Mouse (Mus musculus) duodenum, adult 2 months (tissue): ENCODE measurements around the gene Olfr354. TPM values are rescaled to one million over a fixed set of nuclear protein-coding genes. Genes with fewer than 3 reads are reported as not detected.

ENCODE experiments used
- polyA plus RNA-seq: library from polyadenylated mRNA; depleted of rRNA; stranded (reverse); fragments of >200 nt; gene quantifications from 2 replicates; pipeline ENCODE4 v1.2.3, GENCODE M21; 2012; ENCODE audit warnings: low replicate concordance; rRNA removed

The Olfr354 gene
- polyA plus RNA-seq = not detected in 2 replicates

DNA sequence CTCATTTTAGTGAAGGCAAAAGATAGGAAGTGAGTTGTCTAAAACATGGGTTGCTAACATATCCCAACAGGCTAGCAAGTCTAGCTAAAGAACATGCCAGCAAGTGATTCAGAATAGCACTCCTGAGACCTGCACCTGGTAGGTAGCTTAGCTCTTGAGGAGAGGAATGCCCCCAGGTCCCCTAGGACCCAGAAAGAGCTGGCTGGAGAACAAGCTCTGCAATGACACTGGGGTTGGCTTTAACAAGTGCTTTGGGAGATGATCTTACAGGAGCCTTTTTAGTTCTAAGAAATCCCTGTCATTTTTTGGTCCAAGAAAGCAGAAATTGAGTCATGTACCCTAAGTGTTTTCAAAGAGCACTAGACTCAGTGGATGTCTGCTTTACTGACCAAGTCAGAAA lies at the start of gene Olfr354:
Gene Olfr354, plus strand, starts transcription at position 301 of the 400 bp plus-strand sequence.

DNA sequence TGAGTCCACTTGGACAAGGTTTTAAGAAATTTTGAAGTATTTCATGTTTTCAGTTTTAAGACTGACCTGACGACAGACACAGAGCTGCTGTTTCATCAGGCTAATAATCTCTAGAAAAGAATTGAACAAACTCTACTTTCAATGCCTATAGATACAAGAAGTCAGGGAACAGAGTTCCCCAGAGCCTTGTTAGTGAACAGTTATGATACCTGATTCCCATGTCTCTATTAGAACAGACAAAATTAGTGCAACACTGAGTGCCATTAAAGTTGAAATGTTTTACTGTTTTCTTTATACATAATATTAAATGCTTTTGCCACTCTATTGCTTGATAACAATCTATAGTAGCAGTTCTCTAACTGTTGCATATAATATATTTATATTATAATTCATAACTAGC lies 42.9 kb upstream of the Olfr354 start, which contains the start of gene Olfr351:
Gene Olfr351, minus strand, starts transcription at position 101 of the 400 bp plus-strand sequence.

DNA sequence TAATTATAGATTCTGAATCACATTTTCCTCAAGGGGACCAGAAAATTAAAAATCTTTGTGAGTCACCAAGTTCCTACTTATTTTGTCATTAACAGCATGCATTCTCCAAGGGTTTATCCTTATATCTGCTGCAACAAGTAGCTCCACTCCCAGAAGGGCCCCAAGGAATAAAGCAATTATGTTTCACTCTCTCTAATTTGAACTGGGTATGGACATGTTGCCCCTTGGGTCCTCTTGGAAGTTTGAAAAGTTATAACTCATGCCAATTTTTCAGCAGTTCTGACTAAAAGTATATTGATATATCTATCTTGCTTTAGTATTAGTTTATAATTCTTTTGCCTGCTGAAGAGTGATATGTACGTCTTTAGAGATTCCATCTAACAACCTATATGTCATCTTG lies 37.3 kb upstream of the Olfr354 start, which contains the start of gene Olfr352:
Gene Olfr352, plus strand, starts transcription at position 301 of the 400 bp plus-strand sequence.

DNA sequence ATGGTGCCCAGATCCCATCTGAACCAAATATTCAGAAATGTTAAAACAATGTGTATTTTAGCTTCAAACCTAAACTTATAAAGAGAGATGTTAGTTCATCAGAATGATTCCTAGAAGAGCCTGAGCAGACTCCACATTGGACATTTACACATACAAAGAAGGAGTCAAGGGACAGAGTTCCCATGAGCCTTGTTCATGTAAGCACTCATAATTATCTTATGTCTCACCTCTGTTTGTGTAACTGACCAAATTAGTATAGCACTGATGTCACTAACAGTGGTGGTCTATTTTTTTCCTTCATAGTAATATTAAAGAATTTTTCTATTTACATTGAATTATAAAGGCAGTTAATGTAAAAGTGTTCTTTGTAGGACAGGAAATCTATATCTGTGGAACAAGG lies 12.6 kb upstream of the Olfr354 start, which contains the start of gene Olfr353:
Gene Olfr353, minus strand, starts transcription at position 101 of the 400 bp plus-strand sequence.

DNA sequence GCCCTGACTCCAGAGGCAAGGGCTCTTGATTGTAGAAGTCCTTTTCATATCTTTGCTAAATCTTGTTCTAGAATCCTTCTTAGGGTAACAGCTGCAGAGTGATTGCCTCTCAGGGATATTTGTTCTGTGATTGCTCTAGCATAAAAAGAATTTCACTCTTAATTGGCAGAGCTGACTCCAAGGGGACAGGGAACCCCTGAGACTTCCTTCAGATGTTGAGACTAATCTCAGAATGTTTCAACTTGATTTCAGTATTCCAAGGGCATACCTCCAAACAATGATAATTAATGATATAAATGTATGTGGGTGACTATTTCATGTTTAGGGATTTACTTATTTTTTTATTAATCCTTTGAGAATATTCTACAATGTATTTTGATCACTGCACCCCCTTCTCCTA lies 23.3 kb downstream of the Olfr354 start, which contains the start of gene Olfr355:
Gene Olfr355, minus strand, starts transcription at position 101 of the 400 bp plus-strand sequence.

DNA sequence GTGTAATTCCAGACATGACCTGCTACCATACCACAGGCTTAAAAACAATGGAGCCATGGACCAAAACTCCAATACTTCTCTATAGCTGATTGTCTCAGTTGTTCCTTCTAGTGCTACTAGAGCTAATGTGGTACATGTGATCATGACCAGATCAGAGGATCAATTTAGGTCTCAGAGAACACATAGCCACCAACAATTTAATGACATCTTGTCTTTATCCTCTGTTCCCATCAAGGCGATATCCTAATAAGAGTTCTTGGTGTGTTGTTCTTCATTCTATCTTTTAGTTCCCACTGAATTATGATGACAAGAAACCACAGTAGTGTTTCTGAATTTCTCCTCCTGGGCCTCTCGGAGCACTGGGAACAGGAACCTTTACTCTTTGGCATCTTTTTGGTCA lies 31.3 kb downstream of the Olfr354 start, which contains the start of gene Olfr356:
Gene Olfr356, plus strand, starts transcription at position 301 of the 400 bp plus-strand sequence.

Other genes starting within 250 kb of the Olfr354 start
- not detected in 2 replicates for gene Olfr346, start 219.9 kb upstream of the Olfr354 start, polyA plus RNA-seq
- not detected in 2 replicates for gene Olfr347, start 173.8 kb upstream of the Olfr354 start, polyA plus RNA-seq
- not detected in 2 replicates for gene Olfr348, start 121.4 kb upstream of the Olfr354 start, polyA plus RNA-seq
- gene Olfr50, start 115.1 kb upstream of the Olfr354 start, polyA plus RNA-seq = not detected in 2 replicates
- gene Olfr3, start 88.6 kb upstream of the Olfr354 start, polyA plus RNA-seq = not detected in 2 replicates
- gene Olfr350, start 59.4 kb upstream of the Olfr354 start, polyA plus RNA-seq = not detected in 2 replicates
- gene Olfr351, start 43.0 kb upstream of the Olfr354 start, polyA plus RNA-seq = not detected in 2 replicates
- not detected in 2 replicates for gene Olfr352, start 37.2 kb upstream of the Olfr354 start, polyA plus RNA-seq
- not detected in 2 replicates for gene Olfr353, start 12.7 kb upstream of the Olfr354 start, polyA plus RNA-seq
- not detected in 2 replicates for gene Olfr355, start 23.2 kb downstream of the Olfr354 start, polyA plus RNA-seq
- not detected in 2 replicates for gene Olfr356, start 31.4 kb downstream of the Olfr354 start, polyA plus RNA-seq
- gene Olfr357, start 88.1 kb downstream of the Olfr354 start, polyA plus RNA-seq = not detected in 2 replicates
- not detected in 2 replicates for gene Olfr358, start 103.7 kb downstream of the Olfr354 start, polyA plus RNA-seq
- gene Olfr360, start 160.1 kb downstream of the Olfr354 start, polyA plus RNA-seq = not detected in 2 replicates
- not detected in 2 replicates for gene Olfr361, start 183.6 kb downstream of the Olfr354 start, polyA plus RNA-seq
- gene Olfr362, start 212.2 kb downstream of the Olfr354 start, polyA plus RNA-seq = not detected in 2 replicates
- gene Olfr364-ps1, start 233.6 kb downstream of the Olfr354 start, polyA plus RNA-seq = not detected in 2 replicates